Mouse (Mus musculus) intestine, postnatal 0 days (tissue): ENCODE results near the gene Dctn3. TPM values are rescaled to one million over a fixed set of nuclear protein-coding genes. Genes with fewer than 3 reads are reported as not detected.

Experiments
- ATAC-seq: fragments of 200-750 bp; cut with Nextera tagmentation; 2 replicates; pipeline ENCODE4 v1.8.0; 2017; ENCODE audit warnings: mild to moderate bottlenecking, moderate TSS enrichment, moderate library complexity
- H3K27ac ChIP-seq: fragments of 300-500 bp; sonication (generic); 2 replicates; pipeline ENCODE4 v1.5.1; 2014; ENCODE audit warnings: mild to moderate bottlenecking, low read depth, low read length, moderate library complexity
- H3K27me3 ChIP-seq: fragments of 300-500 bp; sonication (generic); replicated peaks from 2 replicates; pipeline ENCODE4 v1.6.1; 2014; ENCODE audit warnings: low read length, mixed read lengths; ENCODE audit not compliant: control insufficient read depth, insufficient read depth
- H3K36me3 ChIP-seq: fragments of 300-500 bp; sonication (generic); 2 replicates; pipeline ENCODE4 v1.6.1; 2014; ENCODE audit warnings: mild to moderate bottlenecking, moderate library complexity; ENCODE audit not compliant: control insufficient read depth, insufficient read depth
- H3K4me1 ChIP-seq: fragments of 300-500 bp; sonication (generic); replicated peaks from 2 replicates; pipeline ENCODE4 v1.6.1; 2014; ENCODE audit warnings: antibody characterized with exemption, low read length, mixed read lengths; ENCODE audit not compliant: control insufficient read depth, insufficient read depth
- H3K4me2 ChIP-seq: fragments of 300-500 bp; sonication (generic); replicated peaks from 2 replicates; pipeline ENCODE4 v1.6.1; 2014; ENCODE audit warnings: low read depth, mild to moderate bottlenecking, moderate library complexity
- H3K4me3 ChIP-seq: fragments of 300-500 bp; sonication (generic); 2 replicates; pipeline ENCODE4 v1.5.1; 2014; ENCODE audit warnings: low read depth, low read length
- H3K9ac ChIP-seq: fragments of 300-500 bp; sonication (generic); 2 replicates; pipeline ENCODE4 v1.6.1; 2014; ENCODE audit warnings: mild to moderate bottlenecking, low read depth, low read length
- H3K9me3 ChIP-seq: fragments of 300-500 bp; sonication (generic); 2 replicates; pipeline ENCODE4 v1.6.1; 2016; ENCODE audit warnings: mixed run types; ENCODE audit not compliant: control insufficient read depth
- CTCF ChIP-seq: sonication (generic); IDR thresholded peaks from 2 replicates; pipeline ENCODE4 v1.5.1; 2016; ENCODE audit warnings: low read depth, mild to moderate bottlenecking, control low read depth, antibody characterized with exemption, moderate library complexity
- WGBS: fragments of 180-500 bp; shearing (Covaris S2); extraction: QIAGEN DNeasy Blood & Tissue Kit; methylation state at CpG from one replicate; pipeline ENCODE4 v1.1.7; 2014; 5-methylcytosine and 5-hydroxymethylcytosine counted together
- polyA plus RNA-seq: library from polyadenylated mRNA; unstranded; fragments of >200 nt; fragmentation: Nextera tagmentation; extraction: Ambion mirVana; gene quantifications from 2 replicates; pipeline ENCODE4 v1.2.1, GENCODE M21; 2015

Gene Dctn3
- polyA plus RNA-seq, 1 experiment from 2014 or later: 144 TPM

DNA sequence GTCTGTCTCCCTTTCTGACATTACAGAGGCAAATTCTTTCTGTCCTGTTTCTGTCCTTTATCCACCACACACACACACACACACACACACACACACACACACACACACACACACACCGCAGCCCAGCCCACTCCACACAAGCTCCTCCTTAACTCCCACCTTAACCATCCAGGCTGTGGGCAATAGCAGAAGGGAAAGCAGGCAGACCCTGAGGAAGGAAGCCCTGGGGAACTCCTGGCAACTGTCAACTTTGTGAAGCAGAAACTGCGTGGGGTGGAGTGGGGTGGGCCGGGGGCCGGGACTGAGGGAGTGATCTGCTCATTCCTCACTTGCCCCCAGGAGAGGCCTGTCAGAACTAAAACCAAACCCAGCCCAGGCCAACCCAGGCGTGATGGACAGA is 51.5 kb downstream of the Dctn3 start:
- no peak overlapping the region for H3K9ac ChIP-seq
- H3K4me3 ChIP-seq: no peak overlapping the region
- TF ChIP-seq CTCF: no peak
- no peak for ATAC-seq
- H3K27me3 ChIP-seq: no peaks in the 10 kb centered on the region
- H3K4me2 ChIP-seq: no peak overlapping the region
- 45% methylated on average over 5 of the region's 5 CpGs for WGBS
- no peak overlapping the region for H3K27ac ChIP-seq
- no peaks in the 10 kb centered on the region for H3K4me1 ChIP-seq
- H3K36me3 ChIP-seq: no peaks in the 10 kb centered on the region
- H3K9me3 ChIP-seq: no peaks in the 10 kb centered on the region

DNA sequence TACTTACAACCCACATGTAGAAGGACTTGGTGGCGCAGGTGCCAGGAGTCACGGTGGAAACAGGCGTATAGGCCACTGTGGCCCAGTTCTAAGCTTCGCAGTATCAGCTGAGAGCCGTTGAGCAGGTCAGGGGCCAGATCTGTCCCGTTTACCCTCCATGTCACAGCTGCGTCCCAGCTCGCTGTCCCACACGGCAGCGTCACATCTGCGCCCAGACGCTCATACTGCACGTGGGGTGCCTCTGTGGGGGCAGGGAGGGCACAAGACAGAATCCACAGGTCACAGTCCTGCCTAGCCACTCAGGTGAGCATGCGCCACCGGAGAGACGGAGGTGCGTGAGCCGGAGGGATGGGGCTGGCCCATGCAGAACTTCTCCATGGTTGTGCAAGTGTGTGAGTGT is 52.1 kb downstream of the Dctn3 start:
- H3K4me3 ChIP-seq: no peak overlapping the region
- H3K9ac ChIP-seq: no peak overlapping the region
- no peaks in the 10 kb centered on the region for H3K36me3 ChIP-seq
- H3K4me1 ChIP-seq: no peaks in the 10 kb centered on the region
- ATAC-seq: no peak
- WGBS: 82% methylated on average over 18 of the region's 18 CpGs
- H3K27me3 ChIP-seq: no peaks in the 10 kb centered on the region
- no peak overlapping the region for H3K4me2 ChIP-seq
- H3K27ac ChIP-seq: no peak overlapping the region
- H3K9me3 ChIP-seq: no peaks in the 10 kb centered on the region
- TF ChIP-seq CTCF: no peak

DNA sequence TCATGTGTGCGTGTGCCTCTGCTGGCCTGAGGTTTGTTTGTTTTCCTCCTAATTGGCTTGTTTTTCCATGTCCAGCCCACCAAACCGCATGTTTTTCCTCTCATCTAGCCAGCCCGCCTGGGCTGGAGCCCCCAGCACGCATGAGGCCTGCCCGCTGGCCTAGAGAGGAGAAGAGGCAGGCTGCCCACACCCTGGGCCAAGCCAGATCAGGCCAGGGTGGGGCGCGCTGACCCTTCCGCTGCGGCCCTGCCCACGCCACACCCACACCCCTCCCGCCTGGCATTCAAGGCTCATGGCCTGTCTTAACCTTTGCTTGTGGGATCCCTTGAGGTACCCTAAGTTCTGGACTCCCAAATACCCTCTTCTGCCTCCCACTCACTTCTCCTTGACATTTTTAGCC is 56.3 kb downstream of the Dctn3 start:
- H3K4me3 ChIP-seq: no peak overlapping the region
- no peak for ATAC-seq
- H3K27me3 ChIP-seq: no peaks in the 10 kb centered on the region
- no peak overlapping the region for H3K4me2 ChIP-seq
- no peak overlapping the region for H3K9ac ChIP-seq
- TF ChIP-seq CTCF: no peak
- no peak overlapping the region for H3K27ac ChIP-seq
- 73% methylated on average over 11 of the region's 11 CpGs for WGBS
- H3K36me3 ChIP-seq: no peaks in the 10 kb centered on the region
- H3K9me3 ChIP-seq: no peaks in the 10 kb centered on the region
- H3K4me1 ChIP-seq: no peaks in the 10 kb centered on the region

DNA sequence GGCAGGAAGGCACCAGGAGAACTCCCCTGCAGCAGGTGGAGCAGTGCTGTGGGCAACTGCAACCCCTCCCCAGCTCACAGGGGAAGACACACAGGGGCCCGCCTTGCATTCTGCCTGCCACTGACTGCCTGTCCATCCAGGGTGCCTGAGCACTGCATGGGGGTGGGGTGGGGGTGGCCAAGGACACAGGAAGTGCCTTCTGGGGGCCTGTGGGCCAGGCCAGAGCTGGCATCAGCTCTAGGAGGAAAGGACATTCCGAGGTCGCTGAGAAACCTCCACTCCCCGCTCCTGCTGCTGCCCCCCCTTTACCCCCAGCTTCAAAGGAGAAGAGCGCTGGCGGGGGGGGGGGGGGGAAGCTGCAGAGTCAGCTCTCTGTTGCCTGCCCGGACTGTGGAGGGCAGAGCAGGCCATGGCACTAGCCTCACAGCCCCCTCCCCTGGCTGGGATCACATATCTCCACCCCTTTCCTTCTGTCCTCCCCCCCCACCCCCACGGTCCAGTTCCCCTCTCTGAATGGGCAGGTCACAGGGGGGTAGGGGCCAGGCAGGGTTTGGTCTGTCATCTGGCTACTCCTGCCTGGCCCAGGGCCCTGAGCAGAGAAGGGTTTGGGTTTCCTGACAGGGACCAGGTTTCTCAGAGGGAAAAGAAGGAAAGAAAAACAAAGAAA is 57.8 kb downstream of the Dctn3 start:
- 13% methylated on average over 6 of the region's 8 CpGs for WGBS
- no peak for TF ChIP-seq CTCF
- no peak overlapping the region for H3K9ac ChIP-seq
- H3K27ac ChIP-seq: no peak overlapping the region
- H3K27me3 ChIP-seq: no peaks in the 10 kb centered on the region
- H3K4me1 ChIP-seq: no peaks in the 10 kb centered on the region
- no peak for ATAC-seq
- no peak overlapping the region for H3K4me2 ChIP-seq
- H3K36me3 ChIP-seq: no peaks in the 10 kb centered on the region
- no peaks in the 10 kb centered on the region for H3K9me3 ChIP-seq
- no peak overlapping the region for H3K4me3 ChIP-seq

Other genes with a start within 250 kb of the Dctn3 start
- gene AI464131, start 220.1 kb downstream of the Dctn3 start, polyA plus RNA-seq: 11.6 and 13.7 TPM in 2 replicates
- gene 1110017D15Rik, start 205.8 kb downstream of the Dctn3 start, polyA plus RNA-seq: 0.52 and 2.0 TPM in 2 replicates
- 3.2 and 4.9 TPM in 2 replicates for gene Fam219a, start 153.6 kb downstream of the Dctn3 start, polyA plus RNA-seq
- gene Dnaic1, start 153.4 kb downstream of the Dctn3 start, polyA plus RNA-seq: 2.3 and 3.4 TPM in 2 replicates
- gene Enho, start 82.8 kb downstream of the Dctn3 start, polyA plus RNA-seq: 8.5 and 8.6 TPM in 2 replicates
- 1.9 and 2.8 TPM in 2 replicates for gene Cntfr, start 26.1 kb downstream of the Dctn3 start, polyA plus RNA-seq
- 63.8 and 63.9 TPM in 2 replicates for gene Il11ra1, start 23.2 kb downstream of the Dctn3 start, polyA plus RNA-seq
- gene Rpp25l, start 9.6 kb downstream of the Dctn3 start, polyA plus RNA-seq: 47.4 and 51.3 TPM in 2 replicates
- not detected in 2 replicates for gene Arid3c, start 8.0 kb upstream of the Dctn3 start, polyA plus RNA-seq
- 90.5 and 105 TPM in 2 replicates for gene Galt, start 32.1 kb upstream of the Dctn3 start, polyA plus RNA-seq
- 46.4 and 50.6 TPM in 2 replicates for gene Sigmar1, start 33.0 kb upstream of the Dctn3 start, polyA plus RNA-seq
- gene Ccl27a, start 51.1 kb upstream of the Dctn3 start, polyA plus RNA-seq: 21.5 and 21.9 TPM in 2 replicates
- gene Gm21541, start 180.4 kb upstream of the Dctn3 start, polyA plus RNA-seq: 33.6 and 33.7 TPM in 2 replicates
- 1.3 and 1.4 TPM in 2 replicates for gene Gm20878, start 218.4 kb upstream of the Dctn3 start, polyA plus RNA-seq
- 0.09 TPM in 1 of 2 replicates, not detected in the other for gene Fam205a4, start 242.9 kb upstream of the Dctn3 start, polyA plus RNA-seq